Mouse (Mus musculus): ENCODE results near the gene Dnajc15.

DNA sequence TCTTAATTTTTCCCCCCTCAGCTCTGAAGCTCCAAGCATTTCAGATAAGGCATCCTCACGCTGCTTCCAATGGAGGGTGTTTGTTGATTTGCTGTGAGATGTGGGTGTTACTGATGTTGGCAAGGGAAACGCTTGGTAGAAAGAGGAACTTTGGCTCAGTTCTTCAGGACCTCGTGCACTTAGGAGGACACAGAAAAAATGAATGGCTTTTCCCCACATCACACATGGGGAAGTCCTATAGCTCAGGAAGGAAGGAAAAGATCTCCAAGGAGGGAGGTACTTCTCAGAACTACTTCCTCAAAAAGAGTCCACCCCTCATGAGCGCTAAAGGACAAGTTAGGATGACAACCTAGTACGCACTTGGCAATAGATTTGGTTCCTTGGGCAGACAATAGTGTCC lies 79.7 kb downstream of the Dnajc15 start:
- TF ChIP-seq CTCF (IDR thresholded peaks at IDR 0.05; ENCODE audit: extremely low read depth, insufficient read depth, low read length) (no peak), POLR2A (IDR thresholded peaks at IDR 0.05; ENCODE audit: extremely low read depth, insufficient read depth, low read length) (no peak)

All from cortical plate, adult 2 months (tissue).